Mouse (Mus musculus) liver, embryonic 14.5 days (tissue): Measurements from ENCODE around the gene Asb8.

Experiments
- CTCF ChIP-seq: IDR thresholded peaks from 2 replicates; pipeline ENCODE4 v1.5.1; 2016; ENCODE audit warnings: antibody characterized with exemption, low read depth, control low read depth
- EP300 ChIP-seq: IDR thresholded peaks from 2 replicates; pipeline ENCODE4 v1.6.1; 2016; ENCODE audit warnings: antibody characterized with exemption, low read depth

GRCm38 (mm10) chr15:98152916-98153315, 12.5 kb downstream of the Asb8 start:
- TF ChIP-seq CTCF (no peak), EP300 (no peak)
